Mouse (Mus musculus) lung, postnatal 14 days (tissue): Measurements from ENCODE around the gene Nr2f6.

Experiments
- DNase-seq: peaks from one replicate; pipeline ENCODE4 v3.0.0; 2021

The Nr2f6 gene

DNA sequence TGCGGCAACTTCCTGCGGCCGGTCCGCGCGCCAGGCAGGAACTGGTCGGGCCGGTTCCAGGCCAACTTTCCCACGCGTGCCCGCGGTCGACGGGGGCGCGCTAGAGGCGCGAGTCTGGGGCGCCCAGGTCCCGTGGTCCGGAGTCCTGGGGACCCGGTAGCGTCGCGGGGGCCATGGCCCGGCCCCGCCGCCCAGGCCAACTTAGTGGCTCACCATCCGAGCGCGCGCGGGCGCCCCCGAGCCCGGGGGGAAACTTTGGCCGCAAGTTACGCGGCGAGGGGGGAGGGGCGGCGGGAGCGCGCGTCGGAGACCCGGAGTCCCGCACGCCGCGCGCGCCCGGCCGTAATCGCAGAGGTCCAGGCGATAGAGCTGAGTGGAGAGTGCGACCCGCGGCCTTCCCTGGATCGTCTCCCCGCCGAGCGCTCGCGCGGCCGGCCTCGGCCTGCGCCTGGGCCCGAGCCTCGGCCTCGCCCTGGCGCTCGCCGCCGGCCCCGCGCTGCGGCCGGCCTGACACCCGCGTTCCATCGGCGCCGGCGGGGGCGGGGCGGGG, at the start of gene Nr2f6:
TSS of gene Nr2f6 (minus strand) at position 540 of the 550 bp plus-strand sequence.
- DNase-seq, result peak; percentile 82

DNA sequence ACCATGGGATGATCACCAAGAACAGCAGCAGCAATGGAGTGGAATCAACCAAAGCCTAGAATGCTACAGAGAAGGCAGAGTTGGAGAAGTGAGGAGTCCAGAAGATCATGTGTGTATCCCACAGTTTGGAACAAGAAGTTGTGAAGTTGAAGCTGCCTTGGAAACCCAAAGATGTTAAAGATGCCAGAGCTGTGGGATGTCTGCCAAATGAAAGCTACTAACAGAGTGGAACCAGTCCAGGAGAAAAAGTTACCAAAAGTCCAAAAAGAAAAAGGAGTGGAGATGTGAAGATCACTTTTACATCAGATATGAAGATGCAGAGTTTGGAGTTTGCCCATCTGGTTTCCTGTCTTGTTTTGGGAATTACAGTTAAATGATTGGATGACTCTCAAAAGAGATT, 40.4 kb upstream of the Nr2f6 start:
- DNase-seq, result no peak

DNA sequence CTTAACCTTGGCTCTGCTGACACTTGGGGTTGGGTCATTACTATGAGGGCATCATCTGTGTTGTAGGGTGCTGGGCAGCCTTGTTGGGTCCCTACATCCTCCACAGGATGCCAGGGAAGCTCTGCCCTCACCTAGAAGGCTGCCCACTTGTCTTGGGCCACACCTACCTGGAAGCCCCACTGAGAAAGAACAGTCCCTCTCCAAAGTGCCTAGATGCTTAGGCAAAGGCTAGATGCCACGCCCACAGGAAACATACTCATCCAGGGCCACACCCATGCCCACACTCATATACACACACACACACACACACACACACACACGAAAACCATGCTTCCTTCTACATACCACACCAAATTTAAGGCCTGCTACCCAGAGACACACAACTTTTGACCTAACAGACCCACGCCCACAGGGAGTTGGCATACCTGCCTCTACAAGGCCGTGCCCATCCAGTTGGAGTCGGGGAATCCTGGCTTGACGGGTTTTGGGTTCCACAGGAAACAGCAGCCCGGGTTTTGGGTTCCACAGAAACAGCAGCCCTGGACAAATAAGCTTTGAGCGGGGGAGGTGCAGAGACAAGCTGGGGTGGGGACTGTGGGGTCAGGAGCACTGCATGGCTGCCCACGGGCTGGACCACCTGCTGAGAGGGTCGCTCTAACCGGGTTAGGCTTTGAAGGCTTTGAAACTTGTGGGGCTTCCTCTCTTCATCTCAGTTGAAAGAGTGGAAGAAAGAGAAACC, 29.9 kb upstream of the Nr2f6 start:
- no peak for DNase-seq

DNA sequence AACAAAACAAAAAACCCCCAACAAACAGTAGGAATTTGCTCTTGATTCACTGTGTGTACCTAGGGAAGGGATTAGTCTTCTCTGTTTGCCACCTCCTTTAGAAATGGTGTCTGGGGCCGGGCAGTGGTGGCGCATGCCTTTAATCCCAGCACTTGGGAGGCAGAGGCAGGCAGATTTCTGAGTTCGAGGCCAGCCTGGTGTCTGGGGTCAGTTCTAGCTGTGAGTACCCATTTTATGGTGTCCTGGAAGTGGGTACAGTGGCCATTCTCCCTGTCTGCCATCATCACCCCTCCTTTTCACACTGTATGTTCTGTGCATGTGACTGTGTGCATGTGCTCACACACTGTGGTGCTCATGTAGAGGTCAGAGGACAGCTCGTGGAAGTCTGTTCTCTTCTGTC, 26.5 kb upstream of the Nr2f6 start:
- DNase-seq, result no peak

DNA sequence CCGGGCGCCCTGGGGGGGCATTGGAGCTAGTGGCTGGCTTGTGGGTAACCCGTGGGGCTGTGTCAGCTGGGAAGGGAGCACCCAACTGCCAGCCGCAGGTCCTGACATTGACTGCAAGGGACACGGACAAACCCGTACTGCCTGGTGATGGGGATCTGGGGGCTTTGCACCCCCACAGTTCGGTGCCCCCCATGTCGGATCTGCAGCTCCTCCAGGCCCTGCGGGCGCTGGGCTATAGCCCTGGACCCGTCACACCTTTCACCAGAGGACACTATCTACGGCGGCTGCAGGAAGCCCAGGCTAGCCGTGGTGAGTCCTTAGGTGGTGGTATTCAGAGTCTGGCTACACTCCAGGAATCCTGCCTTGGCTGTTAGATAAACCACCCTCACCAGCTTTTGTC, 25.7 kb upstream of the Nr2f6 start:
- DNase-seq, result no peak

DNA sequence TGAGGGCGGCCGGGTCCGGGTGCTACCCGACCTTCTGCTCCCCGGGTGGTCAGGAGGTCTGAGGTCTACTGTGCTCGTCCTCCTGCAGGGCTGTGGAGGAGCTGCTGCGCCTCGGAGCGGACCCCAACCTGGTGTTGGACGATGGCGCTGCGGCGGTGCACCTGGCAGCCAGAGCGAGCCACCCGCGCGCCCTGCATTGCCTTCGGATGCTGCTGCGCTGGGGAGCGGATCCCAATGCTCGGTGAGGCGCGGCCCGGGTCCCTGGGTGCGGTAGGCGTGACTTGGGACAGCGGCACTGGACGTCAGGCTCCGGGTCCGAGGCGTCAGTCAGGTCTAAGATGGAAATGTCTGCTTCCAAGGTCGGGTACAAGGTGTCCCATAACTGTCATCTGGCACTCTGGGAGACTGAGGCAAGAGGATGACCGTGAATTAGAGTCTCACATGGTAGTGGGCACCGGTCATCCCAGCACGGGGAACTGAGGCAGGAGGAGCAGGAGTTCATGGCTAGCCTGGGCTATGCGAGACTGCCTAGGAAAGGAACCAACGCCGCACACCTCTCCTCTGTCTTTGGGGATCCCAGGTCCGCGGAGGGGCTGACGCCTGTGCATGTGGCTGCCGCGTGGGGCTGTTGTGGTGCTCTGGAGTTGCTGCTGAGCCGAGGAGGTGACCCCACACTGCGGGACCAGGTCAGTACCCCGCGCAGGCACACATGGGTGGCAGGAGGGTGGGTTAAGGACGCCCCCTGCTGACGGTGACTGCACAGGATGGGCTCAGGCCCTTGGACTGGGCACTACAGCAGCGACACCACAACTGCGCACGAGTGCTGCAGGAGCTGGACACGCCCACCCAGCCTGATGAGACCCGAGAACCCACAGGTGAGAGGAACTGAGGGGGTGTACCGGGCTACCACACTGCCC, 24.6 kb upstream of the Nr2f6 start:
- DNase-seq, result peak; percentile 81

DNA sequence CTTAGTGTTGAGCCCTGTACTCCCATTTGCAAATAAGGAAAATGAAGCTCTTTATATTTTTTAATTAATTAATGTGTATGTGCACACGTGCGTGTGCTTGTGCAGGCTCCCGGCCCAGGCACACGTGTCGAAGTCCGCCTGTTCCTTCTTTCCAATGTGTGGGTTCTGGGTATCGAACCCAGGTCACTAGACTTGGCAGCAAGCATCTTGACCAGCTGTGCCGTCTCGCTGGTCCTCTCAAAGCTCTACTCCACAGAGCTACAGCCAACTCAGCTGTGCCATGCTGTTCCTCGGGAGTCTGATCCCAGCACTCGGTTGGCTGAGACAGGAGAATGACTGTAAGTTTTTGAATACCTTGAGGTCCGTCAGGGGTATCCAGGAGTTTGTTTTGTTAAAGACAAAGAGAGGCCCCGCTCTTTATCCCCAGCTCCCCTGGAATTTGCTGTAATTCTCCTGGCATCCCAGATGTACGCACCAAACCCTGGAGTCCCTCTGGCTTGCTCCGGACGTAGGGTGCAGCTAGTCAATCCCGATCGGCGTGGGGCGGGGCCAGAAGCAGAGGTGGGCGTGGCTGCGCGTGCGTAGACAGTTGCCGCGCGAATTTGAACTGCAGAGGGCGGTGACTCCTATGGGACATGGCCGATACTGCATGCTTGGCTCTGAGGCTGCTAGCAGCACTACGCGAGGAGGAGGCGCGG, 23.8 kb upstream of the Nr2f6 start, which contains the start of gene Ankle1:
TSS of gene Ankle1 (plus strand) at position 610 of the 698 bp plus-strand sequence.
- peak; percentile 97 for DNase-seq

DNA sequence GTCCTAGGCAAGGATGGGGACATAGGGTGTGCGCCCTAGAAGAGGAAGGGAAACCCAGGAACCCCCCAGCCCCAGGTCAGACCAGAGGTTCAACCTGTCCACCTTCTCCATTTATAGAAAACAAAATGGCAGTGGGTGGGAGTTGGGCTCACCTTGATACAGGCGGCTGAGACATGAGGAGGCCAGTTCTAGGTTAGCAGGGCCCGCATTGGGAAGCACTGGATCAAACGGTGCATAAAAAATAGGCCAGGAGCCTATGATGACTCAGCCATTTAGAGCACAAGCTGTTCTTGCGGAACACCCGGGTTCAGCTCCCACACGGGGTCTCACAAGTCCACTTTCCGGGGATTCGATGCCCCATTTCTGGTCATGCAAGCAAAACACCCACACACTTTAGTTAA, 23.2 kb upstream of the Nr2f6 start:
- DNase-seq, result no peak

DNA sequence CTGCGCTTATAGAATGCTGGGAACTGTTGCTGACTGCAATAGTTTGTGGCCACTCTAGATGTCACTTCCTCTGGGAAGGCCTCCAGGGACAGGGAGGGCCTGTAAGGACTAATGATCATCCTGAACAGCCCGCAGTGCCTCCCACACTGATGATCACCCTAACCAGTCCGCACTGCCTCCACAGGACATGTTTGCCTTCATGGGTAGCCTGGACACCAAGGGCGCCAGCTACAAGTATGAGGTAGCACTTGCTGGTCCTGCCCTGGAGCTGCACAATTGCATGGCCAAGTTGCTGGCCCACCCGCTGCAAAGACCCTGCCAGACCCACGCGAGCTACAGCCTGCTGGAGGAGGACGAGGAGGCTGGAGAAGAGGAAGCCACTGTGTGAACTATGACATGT, 22.3 kb upstream of the Nr2f6 start:
- no peak for DNase-seq

DNA sequence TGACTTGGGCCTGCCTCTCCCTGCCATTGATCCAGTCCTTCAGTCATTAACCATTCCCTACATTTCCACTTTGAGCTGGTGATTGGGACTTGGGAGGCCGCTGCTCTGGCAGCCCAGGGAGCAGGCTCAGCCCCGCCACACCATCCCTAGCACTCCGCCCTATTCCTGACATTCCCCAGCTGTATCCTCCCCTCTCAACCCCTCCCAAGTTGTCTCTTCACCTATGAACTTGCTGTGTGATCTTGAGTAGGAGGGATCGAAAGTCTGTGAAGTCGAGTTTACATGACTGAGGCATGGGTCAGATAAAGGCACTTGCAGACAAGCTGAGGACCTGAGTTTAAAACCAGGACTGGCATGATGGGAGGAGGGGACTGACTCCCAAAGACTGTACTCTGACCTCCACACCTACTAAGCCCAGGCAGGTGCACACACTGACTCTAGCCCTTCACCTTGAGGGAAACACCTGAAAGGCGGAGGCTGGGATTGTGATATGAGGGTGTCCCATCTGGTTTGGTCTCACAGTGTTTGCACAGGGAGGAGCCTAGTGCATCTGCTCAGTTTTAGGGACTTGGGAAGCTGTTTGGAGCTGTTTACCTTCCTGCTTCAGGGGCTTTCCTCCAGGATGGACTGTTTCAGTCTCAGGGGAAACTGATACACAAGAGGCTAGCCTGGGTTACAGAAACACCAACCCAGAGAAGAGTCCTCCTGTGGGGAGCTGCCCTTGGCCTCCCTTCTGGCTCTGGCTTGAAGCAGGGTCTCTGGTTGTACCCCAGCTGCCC, 21.5 kb upstream of the Nr2f6 start:
- no peak for DNase-seq

DNA sequence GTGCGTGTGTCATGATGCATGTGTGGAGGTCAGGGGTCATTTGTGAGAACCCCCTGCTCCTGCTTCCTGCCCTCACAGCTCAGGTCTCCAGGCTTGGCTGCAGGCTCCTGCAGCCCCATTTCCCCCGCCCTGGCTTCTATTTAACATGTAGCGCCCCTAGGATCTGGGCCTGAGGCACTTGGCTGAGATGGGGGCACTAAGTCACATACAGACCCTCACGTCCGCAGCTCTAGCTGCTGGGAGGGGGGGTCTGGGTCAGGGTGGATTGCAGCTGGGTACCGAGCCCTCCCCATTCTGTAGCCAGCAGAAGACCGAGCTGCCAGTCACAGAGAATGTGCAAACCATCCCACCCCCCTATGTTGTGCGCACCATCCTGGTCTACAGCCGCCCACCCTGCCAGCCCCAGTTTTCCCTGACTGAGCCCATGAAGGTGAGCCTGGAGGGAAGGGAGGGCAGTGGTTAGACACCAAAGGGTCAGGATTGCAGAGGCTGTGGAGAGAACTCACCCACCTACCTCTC, 20.7 kb upstream of the Nr2f6 start:
- no peak for DNase-seq

DNA sequence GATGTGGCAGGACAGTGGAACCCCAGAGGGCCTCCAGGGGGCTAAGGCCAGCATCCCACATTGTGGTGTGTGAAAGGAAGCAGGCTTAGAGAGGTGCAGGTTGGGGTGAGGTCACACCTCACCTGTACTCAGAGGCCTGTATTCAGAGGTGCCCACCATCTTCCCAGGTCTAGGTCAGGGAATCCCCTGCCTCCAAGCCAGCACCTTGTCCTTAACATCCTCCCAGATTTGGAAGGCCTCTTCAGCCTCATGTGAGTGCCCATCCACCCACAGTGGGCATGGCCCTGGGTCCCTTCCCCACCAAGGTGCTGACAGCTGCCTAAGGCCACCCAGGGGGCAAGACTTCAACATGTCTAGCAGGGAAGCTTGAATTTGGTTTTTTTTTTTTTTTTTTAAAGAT, 19.7 kb upstream of the Nr2f6 start:
- DNase-seq, result no peak

DNA sequence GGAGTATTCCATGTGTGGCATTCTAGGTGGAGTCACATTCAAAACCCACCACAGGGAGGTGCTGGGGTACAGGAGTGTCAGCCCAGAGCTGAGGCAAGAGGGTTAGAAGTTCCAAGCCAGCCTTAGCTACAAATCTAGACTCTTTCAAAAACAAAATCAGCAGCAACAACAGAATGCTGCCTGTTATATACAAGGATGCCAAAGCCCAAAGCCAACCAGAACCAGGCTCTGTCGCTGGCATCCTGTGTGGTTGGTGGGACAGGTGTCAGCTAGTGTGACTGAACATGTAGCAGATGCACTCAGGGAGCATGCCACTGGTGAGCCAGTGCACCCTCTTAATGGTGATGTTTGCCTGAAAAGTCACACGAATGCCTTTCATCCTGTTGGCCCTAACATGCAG, 19.1 kb upstream of the Nr2f6 start:
- no peak for DNase-seq

DNA sequence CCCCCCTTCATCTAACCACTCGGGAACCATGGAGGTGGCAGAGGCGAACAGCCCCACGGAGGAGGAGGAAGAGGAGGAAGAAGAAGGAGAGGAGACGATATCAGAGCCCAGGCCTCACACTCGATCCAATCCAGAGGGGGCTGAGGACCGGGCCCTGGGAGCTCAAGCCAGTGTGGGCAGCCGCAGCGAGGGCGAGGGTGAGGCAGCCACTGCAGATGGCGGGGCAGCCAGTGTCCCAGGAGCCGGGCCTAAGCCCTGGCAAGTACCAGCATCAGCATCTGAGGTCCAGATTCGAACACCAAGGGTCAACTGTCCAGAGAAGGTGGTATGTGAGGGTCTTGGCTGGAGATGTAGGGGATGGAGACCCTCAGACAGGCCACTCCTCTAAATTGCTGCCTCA, 15.9 kb upstream of the Nr2f6 start:
- DNase-seq, result no peak

DNA sequence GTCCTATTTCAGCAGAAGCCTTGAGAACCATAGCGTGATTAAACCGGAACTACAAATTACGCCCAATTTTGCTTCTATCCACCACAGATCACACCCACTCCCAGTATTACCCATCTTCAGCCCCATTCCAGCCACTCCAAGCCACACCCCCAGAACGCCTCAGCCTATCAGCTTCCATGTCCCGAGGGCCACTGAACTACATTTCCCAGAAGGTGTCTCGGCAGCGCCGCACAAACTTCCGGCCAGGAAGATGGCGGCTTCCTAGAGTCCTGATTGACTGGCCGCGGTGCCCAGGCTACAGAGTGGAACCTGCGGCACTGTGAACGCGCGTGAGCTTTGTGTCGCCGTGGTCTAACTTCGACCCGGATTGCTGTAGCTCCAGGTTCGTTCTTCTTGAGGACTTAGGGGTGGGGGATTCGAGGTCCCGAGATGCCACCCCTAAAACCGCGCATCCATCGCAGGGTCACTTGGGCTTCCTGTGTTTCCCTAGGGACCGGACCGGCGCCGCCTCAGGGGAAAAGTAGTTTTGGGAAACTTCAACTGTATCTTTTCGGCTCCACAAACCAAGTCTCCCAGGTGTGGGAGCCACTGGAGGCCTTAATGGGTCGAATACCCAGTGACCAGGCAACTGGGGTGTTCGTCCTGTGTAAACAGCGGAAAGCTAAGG, 15.0 kb upstream of the Nr2f6 start, which contains the start of gene Babam1:
TSS of gene Babam1 (plus strand) at position 223 of the 667 bp plus-strand sequence.
- peak; percentile 91 for DNase-seq

DNA sequence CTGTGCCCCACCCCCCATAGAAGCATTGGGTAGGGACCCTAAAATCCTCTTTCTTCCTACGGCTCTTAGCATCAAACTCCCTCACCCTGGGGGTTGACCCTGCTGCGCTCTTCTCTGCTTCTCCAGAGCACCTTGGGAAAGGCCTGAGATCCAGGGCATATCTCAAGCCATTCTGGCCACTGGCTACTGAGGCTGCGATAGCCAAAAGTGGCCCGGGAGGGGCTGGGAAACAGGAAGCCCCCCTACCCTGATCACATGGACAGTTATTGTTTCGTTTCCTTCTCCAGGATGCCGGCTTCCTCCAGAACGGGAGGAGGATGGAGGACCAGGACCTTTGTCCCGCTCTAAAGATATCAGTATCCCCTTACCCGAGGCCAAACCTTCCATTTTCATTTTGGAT, 13.9 kb upstream of the Nr2f6 start, which contains the start of gene Ushbp1:
TSS of gene Ushbp1 (minus strand) at position 174 of the 400 bp plus-strand sequence.
- peak; percentile 58 for DNase-seq

DNA sequence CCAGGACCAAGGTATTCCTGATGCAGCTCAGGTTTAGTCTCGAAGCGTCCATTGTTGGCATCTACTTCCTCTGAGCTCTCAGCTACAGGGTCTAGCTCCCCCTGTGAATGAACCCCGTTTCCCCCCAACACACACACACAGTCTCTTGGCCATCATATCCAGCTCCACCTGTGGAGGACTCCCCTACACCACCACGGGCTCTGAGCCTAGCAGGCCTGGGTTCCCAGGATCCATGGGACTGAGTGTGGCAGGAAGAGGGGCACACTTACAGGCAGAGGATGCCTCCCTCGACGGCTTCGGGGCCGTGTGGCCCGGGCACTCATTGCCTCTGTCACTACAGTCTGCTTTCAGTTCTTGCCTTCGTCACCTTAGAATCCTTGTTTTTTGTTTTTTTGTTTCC, 13.3 kb upstream of the Nr2f6 start:
- no peak for DNase-seq

DNA sequence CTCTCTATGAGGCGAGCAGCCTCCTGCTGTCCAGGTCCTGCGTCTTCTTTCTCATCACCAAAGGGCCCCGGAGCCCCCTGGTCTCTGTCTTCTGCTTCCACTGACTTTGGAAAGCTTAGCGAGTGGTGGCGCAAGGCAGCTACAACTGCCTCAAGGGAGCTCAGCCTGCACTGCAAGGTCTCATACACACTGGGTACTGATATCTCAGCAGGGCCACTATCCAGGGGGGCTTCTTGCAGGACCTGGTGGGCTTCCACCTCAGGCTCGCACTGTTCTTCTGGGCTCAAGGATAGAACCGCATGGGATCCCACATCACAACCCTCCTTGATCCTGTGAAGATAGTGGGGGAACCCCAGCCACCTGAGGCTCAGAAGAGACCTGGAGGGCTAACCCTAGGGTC, 12.7 kb upstream of the Nr2f6 start:
- no peak for DNase-seq

DNA sequence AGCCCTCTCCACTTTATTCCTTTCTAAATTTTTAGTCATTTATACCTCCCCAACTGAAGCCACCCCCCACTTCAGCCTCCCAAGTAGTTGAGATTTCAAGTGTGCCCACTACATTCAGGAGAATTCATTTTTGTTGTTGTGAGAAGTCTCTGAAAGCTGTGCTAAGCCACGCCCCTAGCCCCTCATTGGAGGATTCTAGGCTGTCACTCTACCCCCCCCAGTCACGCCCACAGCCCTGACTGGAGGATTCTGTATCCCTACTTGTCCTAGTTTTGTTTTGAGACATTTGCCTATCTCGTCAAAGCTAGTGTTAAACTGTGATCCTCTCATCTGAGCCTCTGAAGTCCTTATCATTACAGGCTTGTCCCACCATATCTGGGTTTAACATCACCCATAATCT, 11.1 kb upstream of the Nr2f6 start:
- peak; percentile 61 for DNase-seq

DNA sequence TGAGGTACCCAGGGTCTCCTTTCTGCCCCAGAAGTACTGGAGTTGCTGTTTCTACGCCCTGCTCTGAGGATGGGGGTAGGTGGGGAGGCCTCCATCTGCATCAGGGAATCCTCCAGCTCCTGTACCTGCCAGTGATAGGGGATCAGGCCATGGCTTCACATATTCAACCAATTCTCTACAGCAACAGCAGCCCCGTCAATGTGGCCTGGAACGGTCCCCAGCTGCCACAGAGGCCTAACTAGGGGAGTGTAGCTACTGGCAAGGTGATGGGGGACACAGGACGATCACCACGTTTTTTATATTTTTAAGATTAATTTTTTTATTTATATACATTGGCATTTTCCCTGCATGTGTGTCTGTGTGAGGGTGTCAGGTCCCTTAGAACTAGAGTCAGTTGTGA, 10.6 kb upstream of the Nr2f6 start:
- DNase-seq, result no peak

DNA sequence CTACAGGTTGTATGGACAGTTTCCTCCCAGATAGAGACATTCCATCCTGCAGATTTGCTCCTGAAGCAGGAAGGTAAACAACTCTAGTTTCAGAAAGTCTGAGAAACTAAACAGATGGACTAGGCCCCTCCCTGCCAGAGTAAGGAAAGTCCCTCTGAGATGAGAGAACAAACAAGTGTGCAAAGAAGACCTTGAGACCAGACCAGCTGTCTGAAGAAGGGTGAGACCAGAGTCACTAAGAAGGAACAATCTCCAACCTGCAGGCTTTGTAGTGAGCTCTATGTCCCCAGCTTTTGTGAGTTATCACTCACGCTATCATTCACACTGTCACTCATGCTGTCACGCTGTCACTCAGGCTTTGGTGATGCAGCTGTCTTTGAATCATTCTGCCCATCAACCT, 9.9 kb upstream of the Nr2f6 start:
- no peak for DNase-seq
